Mouse (Mus musculus) ES-Bruce4 (cell line): ENCODE data around the gene Efcab8. TPM values are rescaled to one million over a fixed set of nuclear protein-coding genes. Genes with fewer than 3 reads are reported as not detected.
"Not testable (repeated sequence)": the region's sequence is repeated elsewhere in the genome, so short reads cannot be mapped to it uniquely, and the experiment has no call there.

ENCODE experiments used
- H3K27ac ChIP-seq: 2 replicates; pipeline ENCODE4 v1.5.1; 2012; ENCODE audit warnings: low read length, inconsistent platforms; ENCODE audit not compliant: insufficient read depth
- H3K27me3 ChIP-seq: 2 replicates; pipeline ENCODE4 v1.6.1; 2012; ENCODE audit warnings: mild to moderate bottlenecking, low read length, inconsistent platforms; ENCODE audit not compliant: control insufficient read depth, poor library complexity, insufficient read depth, severe bottlenecking
- H3K36me3 ChIP-seq: 2 replicates; pipeline ENCODE4 v1.6.1; 2012; ENCODE audit warnings: inconsistent platforms, mild to moderate bottlenecking, low read length, moderate library complexity; ENCODE audit not compliant: control insufficient read depth, poor library complexity, insufficient read depth, severe bottlenecking
- H3K4me1 ChIP-seq: one replicate; pipeline ENCODE4 v1.8.1; 2011; ENCODE audit warnings: low read length; ENCODE audit not compliant: control insufficient read depth, insufficient read depth
- H3K4me3 ChIP-seq: 2 replicates; pipeline ENCODE4 v1.5.1; 2011; ENCODE audit warnings: low read depth, mild to moderate bottlenecking, low read length
- H3K9ac ChIP-seq: 2 replicates; pipeline ENCODE4 v1.6.1; 2012; ENCODE audit warnings: low read depth, mild to moderate bottlenecking, inconsistent platforms; ENCODE audit not compliant: poor library complexity, severe bottlenecking
- H3K9me3 ChIP-seq: replicated peaks from 2 replicates; pipeline ENCODE4 v1.6.1; 2012; ENCODE audit warnings: mild to moderate bottlenecking, low read length, inconsistent platforms; ENCODE audit not compliant: control insufficient read depth, poor library complexity, insufficient read depth, severe bottlenecking
- CTCF ChIP-seq: IDR thresholded peaks from one replicate; pipeline ENCODE4 v1.8.1; 2011; ENCODE audit warnings: low read depth, low read length
- EP300 ChIP-seq: IDR thresholded peaks from 2 replicates; pipeline ENCODE4 v1.6.1; 2011; ENCODE audit warnings: low read depth, low read length; ENCODE audit not compliant: insufficient read depth
- POLR2A ChIP-seq: IDR thresholded peaks from one replicate; pipeline ENCODE4 v1.8.1; 2011; ENCODE audit warnings: low read length; ENCODE audit not compliant: insufficient read depth
- polyA plus RNA-seq: library from polyadenylated mRNA; stranded (reverse); fragments of >200 nt; gene quantifications from 2 replicates; pipeline ENCODE4 v1.2.4, GENCODE M21; 2011; ENCODE audit warnings: low read depth; ENCODE audit not compliant: missing spikeins, insufficient read depth, insufficient read length

Gene Efcab8
- polyA plus RNA-seq, 1 experiment = 0.48 TPM

DNA sequence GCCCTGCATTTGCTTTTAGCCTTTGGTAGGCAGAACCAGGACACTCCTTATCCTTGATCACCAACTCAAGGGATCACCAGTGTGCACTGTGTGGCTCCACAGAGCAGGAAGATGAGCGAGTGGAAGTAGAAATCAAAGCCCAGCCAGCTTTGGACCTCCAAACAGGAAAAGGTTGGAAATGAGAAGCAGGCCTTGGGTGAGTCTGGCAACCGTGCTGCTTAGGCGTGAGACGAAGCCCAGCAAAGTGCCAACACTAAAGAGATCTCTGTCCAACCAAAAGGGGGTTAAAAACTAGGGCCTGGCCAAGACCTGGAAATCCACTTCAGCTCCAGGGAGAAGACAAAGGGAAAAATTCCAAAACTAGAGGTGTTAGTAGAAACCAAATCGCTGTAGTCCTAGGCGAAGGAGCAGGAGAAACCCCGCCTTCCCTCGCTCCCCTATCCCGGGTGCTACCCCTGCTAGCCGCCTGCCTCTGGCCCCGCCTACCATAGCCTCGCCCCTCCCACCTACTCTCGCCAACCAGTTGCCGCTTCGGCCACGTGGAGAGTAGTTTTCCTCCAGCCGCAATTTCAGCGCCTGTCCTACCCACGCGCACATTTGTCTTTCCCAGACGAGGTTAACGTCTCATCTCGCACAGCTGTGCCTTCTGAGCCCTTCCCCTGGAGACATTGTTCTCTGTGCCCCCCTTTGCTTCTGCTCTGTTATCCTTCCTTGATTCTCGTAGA is 931 bp upstream of the Efcab8 start:
- Histone ChIP-seq H3K27ac (no peak overlapping the region), H3K4me1 (no peaks in the 10 kb centered on the region), H3K27me3 (no peaks in the 10 kb centered on the region), H3K36me3 (no peaks in the 10 kb centered on the region), H3K9me3 (no peaks in the 10 kb centered on the region), H3K9ac (no peak overlapping the region), H3K4me3 (peak overlapping the region; percentile 33)
- TF ChIP-seq CTCF (no peak), EP300 (no peak), POLR2A (no peak)

DNA sequence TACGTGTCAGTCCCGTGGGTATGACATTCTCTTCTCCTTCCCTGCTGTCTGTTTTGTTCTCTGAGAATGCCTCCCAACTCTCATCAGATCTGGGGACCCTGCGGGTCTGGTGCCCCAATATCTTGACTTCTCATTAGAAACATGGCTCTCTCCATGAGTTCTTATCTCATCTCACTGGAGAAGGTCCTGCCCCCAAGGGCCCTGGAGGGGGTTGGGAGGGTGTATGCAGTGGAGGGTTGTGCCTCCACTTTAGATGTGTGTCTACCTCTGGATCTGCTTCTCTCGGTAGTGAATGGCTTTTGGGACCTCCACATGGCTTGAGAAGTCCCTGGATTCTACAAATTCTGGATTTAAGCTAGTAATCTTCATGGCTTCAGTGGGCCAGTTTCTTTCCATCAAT is 1.4 kb downstream of the Efcab8 start:
- Histone ChIP-seq H3K4me3 (no peak overlapping the region), H3K27ac (no peak overlapping the region), H3K9ac (no peak overlapping the region)

DNA sequence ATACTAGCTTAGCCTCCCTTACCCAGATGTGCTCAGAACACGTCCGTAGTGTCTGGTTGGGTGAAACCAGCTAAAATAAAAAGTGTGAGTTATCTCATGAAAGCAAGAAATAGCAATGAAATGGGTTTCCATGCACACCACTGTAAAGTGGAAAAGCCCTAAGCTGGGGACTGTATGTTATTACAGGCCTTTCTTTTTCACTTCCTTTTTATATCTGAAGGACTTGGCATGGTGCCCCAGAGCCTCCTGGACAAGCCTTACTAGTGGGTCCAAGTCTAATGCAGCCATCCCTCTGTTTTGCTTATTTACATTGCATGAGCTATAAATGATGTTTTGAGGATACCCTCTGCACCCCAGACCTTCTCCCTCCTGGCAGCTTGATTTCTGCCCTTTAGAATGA is 4.9 kb downstream of the Efcab8 start:
- Histone ChIP-seq H3K9ac (no peak overlapping the region), H3K27ac (no peak overlapping the region), H3K4me3 (no peak overlapping the region), H3K27me3 (no peaks in the 10 kb centered on the region), H3K9me3 (no peaks in the 10 kb centered on the region), H3K4me1 (no peaks in the 10 kb centered on the region), H3K36me3 (no peaks in the 10 kb centered on the region)
- no peak for TF ChIP-seq POLR2A

More for the DNA sequence above, 1.4 kb downstream of the Efcab8 start:
- Histone ChIP-seq H3K9me3 (no peaks in the 10 kb centered on the region), H3K36me3 (no peaks in the 10 kb centered on the region), H3K4me1 (no peaks in the 10 kb centered on the region), H3K27me3 (no peaks in the 10 kb centered on the region)
- TF ChIP-seq POLR2A (no peak), CTCF (no peak), EP300 (no peak)

DNA sequence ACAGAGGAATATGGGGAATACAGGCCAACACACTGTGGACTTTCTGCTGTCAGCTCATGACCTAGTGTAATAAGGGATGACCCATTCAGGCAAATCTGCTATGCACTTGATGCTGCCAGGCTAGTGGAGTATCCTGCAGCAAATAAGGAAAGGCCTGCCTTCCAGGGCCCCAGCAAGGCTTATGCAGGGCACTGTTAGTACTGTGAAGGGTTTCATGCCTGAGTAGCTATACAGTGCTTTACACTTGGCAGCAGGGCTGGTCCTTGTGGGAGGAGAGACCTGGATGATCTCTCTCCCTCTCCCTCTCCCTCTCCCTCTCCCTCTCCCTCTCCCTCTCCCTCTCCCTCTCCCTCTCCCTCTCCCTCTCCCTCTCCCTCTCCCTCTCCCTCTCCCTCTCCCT is 13.6 kb downstream of the Efcab8 start:
- Histone ChIP-seq H3K9ac (no peak overlapping the region), H3K36me3 (no peaks in the 10 kb centered on the region), H3K4me3 (no peak overlapping the region), H3K27ac (no peak overlapping the region), H3K27me3 (no peaks in the 10 kb centered on the region), H3K4me1 (no peaks in the 10 kb centered on the region), H3K9me3 (no peaks in the 10 kb centered on the region)
- TF ChIP-seq CTCF (no peak), POLR2A (no peak), EP300 (no peak)

DNA sequence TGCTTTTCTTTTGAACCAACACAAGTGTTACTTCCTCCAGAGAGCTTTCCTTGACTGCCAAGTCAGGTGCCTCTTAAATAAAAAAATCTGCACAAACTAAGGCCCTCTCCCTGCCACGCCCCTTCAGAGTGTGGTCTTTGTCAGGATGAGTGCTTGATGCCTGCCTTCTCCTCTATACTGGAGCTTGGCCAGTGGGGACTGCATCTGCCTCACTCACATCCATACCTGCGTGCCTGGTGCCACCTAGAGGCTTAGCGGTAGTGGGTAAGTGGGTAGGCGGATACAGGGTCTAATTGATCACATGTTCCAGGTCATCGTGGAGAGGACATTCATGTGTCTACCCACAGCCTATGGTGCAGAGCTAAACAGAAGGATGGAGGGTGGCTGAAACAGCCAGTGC is 15.4 kb downstream of the Efcab8 start:
- peak; percentile 80 for TF ChIP-seq CTCF
- 0 out of 2 replicates have a peak, but pooled peaks have one; percentile 22 for TF ChIP-seq EP300
- TF ChIP-seq POLR2A = no peak
- H3K9ac ChIP-seq = no peak overlapping the region
- H3K4me1 ChIP-seq = no peaks in the 10 kb centered on the region
- no peaks in the 10 kb centered on the region for H3K27me3 ChIP-seq
- no peaks in the 10 kb centered on the region for H3K9me3 ChIP-seq
- H3K27ac ChIP-seq = no peak overlapping the region
- H3K4me3 ChIP-seq = no peak overlapping the region
- H3K36me3 ChIP-seq = no peaks in the 10 kb centered on the region

DNA sequence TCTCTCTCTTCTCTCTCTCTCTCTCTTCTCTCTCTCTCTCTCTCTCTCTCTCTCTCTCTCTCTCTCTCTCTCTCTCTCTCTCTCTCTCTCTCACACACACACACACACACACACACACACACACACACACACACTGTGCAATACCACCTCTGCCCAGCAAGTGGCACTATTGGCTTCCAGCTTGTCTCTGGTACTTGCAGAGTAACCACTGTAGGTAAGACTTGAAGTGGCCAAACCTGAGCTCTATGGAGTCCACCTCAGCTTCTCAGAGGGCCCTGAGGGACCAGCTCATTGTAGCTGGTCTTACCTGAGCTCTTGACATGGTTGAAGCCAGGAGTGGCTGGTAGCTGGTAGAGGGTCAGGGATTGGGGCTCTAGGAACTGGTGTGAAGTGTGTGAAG is 27.7 kb downstream of the Efcab8 start:
- TF ChIP-seq CTCF = peak; percentile 31
- not testable (repeated sequence) for H3K4me1 ChIP-seq, H3K27me3 ChIP-seq, H3K27ac ChIP-seq, H3K9ac ChIP-seq, H3K9me3 ChIP-seq, H3K36me3 ChIP-seq, H3K4me3 ChIP-seq
